Mouse (Mus musculus) heart, embryonic 16.5 days (tissue): Measurements from ENCODE around the gene Ccdc97. TPM values are rescaled to one million over a fixed set of nuclear protein-coding genes. Genes with fewer than 3 reads are reported as not detected.

ENCODE experiments used
- ATAC-seq: fragments of 200-750 bp; cut with Nextera tagmentation; replicated peaks from 2 replicates; pipeline ENCODE4 v1.8.0; 2017; ENCODE audit warnings: moderate number of reproducible peaks; ENCODE audit not compliant: insufficient read depth, low FRiP score; ENCODE audit errors: extremely low read depth
- H3K27ac ChIP-seq: fragments of 300-500 bp; sonication (generic); 2 replicates; pipeline ENCODE4 v1.5.1; 2014; ENCODE audit warnings: mild to moderate bottlenecking, low read length, control low read depth, moderate library complexity
- H3K27me3 ChIP-seq: fragments of 300-500 bp; sonication (generic); 2 replicates; pipeline ENCODE4 v1.6.1; 2014; ENCODE audit warnings: low read length, mixed read lengths; ENCODE audit not compliant: control insufficient read depth, insufficient read depth
- H3K36me3 ChIP-seq: fragments of 300-500 bp; sonication (generic); 2 replicates; pipeline ENCODE4 v1.6.1; 2014; ENCODE audit not compliant: control insufficient read depth, insufficient read depth
- H3K4me1 ChIP-seq: fragments of 300-500 bp; sonication (generic); 2 replicates; pipeline ENCODE4 v1.6.1; 2014; ENCODE audit warnings: low read length, mixed read lengths; ENCODE audit not compliant: control insufficient read depth, insufficient read depth
- H3K4me2 ChIP-seq: fragments of 300-500 bp; sonication (generic); 2 replicates; pipeline ENCODE4 v1.6.1; 2014; ENCODE audit warnings: low read depth, mild to moderate bottlenecking, control low read depth, low read length
- H3K4me3 ChIP-seq: fragments of 300-500 bp; sonication (generic); 2 replicates; pipeline ENCODE4 v1.5.1; 2014; ENCODE audit warnings: mild to moderate bottlenecking, control low read depth, low read length
- H3K9ac ChIP-seq: fragments of 300-500 bp; sonication (generic); 2 replicates; pipeline ENCODE4 v1.6.1; 2014; ENCODE audit warnings: low read length, control low read depth
- H3K9me3 ChIP-seq: fragments of 300-500 bp; sonication (generic); replicated peaks from 2 replicates; pipeline ENCODE4 v1.6.1; 2016; ENCODE audit warnings: low read length; ENCODE audit not compliant: control insufficient read depth
- WGBS: fragments of 180-500 bp; shearing (Covaris S2); extraction: QIAGEN DNeasy Blood & Tissue Kit; methylation state at CpG from one replicate; pipeline ENCODE4 v1.1.7; 2014; 5-methylcytosine and 5-hydroxymethylcytosine counted together
- polyA plus RNA-seq: library from polyadenylated mRNA; unstranded; fragments of >200 nt; fragmentation: Nextera tagmentation; extraction: Ambion mirVana; gene quantifications from 2 replicates; pipeline ENCODE4 v1.2.1, GENCODE M21; 2015

Ccdc97 gene
- polyA plus RNA-seq, 1 experiment from 2014 or later: 23.0 TPM

DNA sequence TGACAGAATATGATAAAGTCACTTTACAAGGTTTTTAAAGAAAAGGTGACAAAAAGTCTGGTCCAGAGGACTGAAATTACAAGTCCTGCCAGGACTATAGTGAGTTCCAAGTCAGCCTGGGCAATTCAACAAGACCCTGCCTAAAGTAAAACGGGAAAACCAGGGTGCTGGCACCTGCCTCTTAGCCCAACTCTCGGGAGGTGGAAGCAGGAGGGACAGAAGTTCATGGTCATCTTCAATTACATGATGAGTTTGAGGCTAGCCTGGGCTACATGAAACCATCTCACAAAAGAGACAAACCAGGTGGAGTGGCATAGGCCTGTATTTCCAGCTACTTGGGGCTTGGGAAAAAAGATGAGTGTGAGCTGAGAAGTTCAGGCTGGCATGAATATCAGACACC is 47.2 kb downstream of the Ccdc97 start:
- H3K27me3 ChIP-seq: peaks cover 22% of the 10 kb centered on the region
- WGBS: 40% methylated on average over 2 of the region's 2 CpGs
- H3K9me3 ChIP-seq: no peaks in the 10 kb centered on the region
- H3K36me3 ChIP-seq: peaks cover 5% of the 10 kb centered on the region
- ATAC-seq: no peak
- peaks cover 23% of the 10 kb centered on the region for H3K4me1 ChIP-seq
- no peak overlapping the region for H3K27ac ChIP-seq
- H3K4me3 ChIP-seq: no peak overlapping the region
- H3K4me2 ChIP-seq: no peak overlapping the region
- H3K9ac ChIP-seq: no peak overlapping the region

GRCm38 (mm10) chr7:25670096-25670495 is 48.8 kb downstream of the Ccdc97 start:
- H3K27ac ChIP-seq: no peak overlapping the region
- no peaks in the 10 kb centered on the region for H3K9me3 ChIP-seq
- H3K9ac ChIP-seq: no peak overlapping the region
- H3K36me3 ChIP-seq: peaks cover 9% of the 10 kb centered on the region
- H3K4me1 ChIP-seq: peaks cover 11% of the 10 kb centered on the region
- H3K4me3 ChIP-seq: no peak overlapping the region
- H3K4me2 ChIP-seq: no peak overlapping the region
- 80% methylated on average over 4 of the region's 4 CpGs for WGBS
- H3K27me3 ChIP-seq: peaks cover 17% of the 10 kb centered on the region
- ATAC-seq: no peak

DNA sequence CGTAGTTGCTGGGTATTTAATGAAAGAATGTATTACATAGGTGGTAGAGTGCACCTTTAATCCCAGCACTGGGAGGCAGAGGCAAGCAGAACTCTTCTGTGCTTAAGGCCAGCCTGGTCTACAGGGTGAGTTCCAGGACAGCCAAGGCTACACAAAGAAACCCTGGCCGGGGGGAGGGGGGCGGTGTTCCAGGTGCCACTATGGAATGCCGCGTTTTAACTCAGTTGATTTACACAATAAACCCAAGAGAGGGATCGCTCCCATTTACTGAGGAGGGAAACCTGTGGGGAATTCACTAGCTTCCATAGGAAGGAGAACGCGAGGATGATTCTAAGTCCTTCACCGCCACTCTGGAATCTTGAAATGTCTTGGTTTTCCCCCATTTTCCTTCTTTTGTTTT is 49.3 kb downstream of the Ccdc97 start:
- ATAC-seq: no peak

DNA sequence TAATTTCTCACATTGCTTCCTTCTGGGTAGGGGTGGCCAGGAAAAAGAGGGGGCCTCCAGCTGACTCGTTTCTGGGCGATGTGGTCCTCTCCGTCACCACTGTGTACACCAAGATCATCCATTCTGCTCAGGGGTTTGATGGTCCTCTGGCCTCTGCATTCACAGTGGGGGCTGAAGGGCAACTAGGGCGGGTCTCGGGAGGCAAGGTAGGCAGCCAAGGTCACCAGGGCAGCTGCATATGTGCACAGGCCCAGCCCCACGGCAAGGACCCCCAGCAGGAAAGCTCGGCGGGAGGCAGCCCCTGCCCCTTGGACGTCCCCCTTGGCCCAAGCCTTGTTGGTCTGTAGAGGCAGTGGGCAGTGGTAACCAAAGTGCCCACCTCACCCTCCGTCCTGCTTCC is 49.7 kb downstream of the Ccdc97 start:
- Histone ChIP-seq H3K4me3 (no peak overlapping the region), H3K9ac (no peak overlapping the region), H3K4me2 (no peak overlapping the region), H3K4me1 (0 out of 2 replicates have a peak, but pooled peaks cover 6% of the 10 kb centered on the region), H3K36me3 (peaks cover 11% of the 10 kb centered on the region), H3K27me3 (peaks cover 9% of the 10 kb centered on the region; the same call in 1 of the 2 replicates), H3K9me3 (no peaks in the 10 kb centered on the region), H3K27ac (no peak overlapping the region)
- no peak for ATAC-seq
- WGBS: 85% methylated on average over 10 of the region's 10 CpGs

More for the DNA sequence above, 49.3 kb downstream of the Ccdc97 start:
- Histone ChIP-seq H3K9ac (no peak overlapping the region), H3K4me2 (no peak overlapping the region), H3K27ac (no peak overlapping the region), H3K4me3 (no peak overlapping the region), H3K36me3 (peaks cover 9% of the 10 kb centered on the region), H3K4me1 (peaks cover 6% of the 10 kb centered on the region; the same call in 1 of the 2 replicates), H3K9me3 (no peaks in the 10 kb centered on the region), H3K27me3 (peaks cover 12% of the 10 kb centered on the region)
- WGBS: 79% methylated on average over 9 of the region's 9 CpGs

DNA sequence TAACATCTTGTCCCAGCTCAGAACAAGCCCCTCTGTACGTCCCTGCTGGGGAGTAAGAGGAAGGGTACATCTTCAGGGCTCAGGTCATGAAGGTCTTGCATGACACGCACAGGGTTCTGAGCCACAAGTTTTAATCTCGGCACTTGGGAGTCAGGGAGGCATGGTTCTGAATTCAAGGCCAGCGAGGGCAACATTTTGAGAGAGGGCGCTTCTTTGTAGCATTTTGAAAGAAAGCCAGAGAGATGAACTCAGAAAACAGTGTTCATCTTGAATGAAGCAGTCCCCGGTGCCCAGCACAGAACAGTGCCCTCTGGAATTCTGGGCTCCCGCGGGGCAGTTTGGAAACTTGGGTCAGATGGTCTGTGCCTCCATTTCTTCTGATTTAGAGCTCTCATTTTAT is 52.5 kb downstream of the Ccdc97 start:
- H3K9me3 ChIP-seq: no peaks in the 10 kb centered on the region
- ATAC-seq: no peak
- H3K9ac ChIP-seq: no peak overlapping the region
- H3K4me1 ChIP-seq: 0 out of 2 replicates have a peak, but pooled peaks cover 3% of the 10 kb centered on the region
- peaks cover 11% of the 10 kb centered on the region for H3K36me3 ChIP-seq
- H3K27ac ChIP-seq: no peak overlapping the region
- H3K4me2 ChIP-seq: no peak overlapping the region
- no peak overlapping the region for H3K4me3 ChIP-seq
- H3K27me3 ChIP-seq: no peaks in the 10 kb centered on the region
- 93% methylated on average over 8 of the region's 8 CpGs for WGBS

Other genes starting within 250 kb of the Ccdc97 start
- 3.8 and 4.8 TPM in 2 replicates for gene Ceacam1, start 241.5 kb downstream of the Ccdc97 start, polyA plus RNA-seq
- not detected in 2 replicates for gene Ceacam2, start 179.2 kb downstream of the Ccdc97 start, polyA plus RNA-seq
- gene Erich4, start 103.2 kb downstream of the Ccdc97 start, polyA plus RNA-seq: 0.21 TPM in 1 of 2 replicates, not detected in the other
- gene Dmac2, start 99.7 kb downstream of the Ccdc97 start, polyA plus RNA-seq: 58.6 and 63.6 TPM in 2 replicates
- 9.0 and 9.1 TPM in 2 replicates for gene B3gnt8, start 92.4 kb downstream of the Ccdc97 start, polyA plus RNA-seq
- gene Bckdha, start 60.1 kb downstream of the Ccdc97 start, polyA plus RNA-seq: 72.1 and 74.4 TPM in 2 replicates
- 42.5 and 44.6 TPM in 2 replicates for gene Exosc5, start 59.9 kb downstream of the Ccdc97 start, polyA plus RNA-seq
- gene Tmem91, start 43.9 kb downstream of the Ccdc97 start, polyA plus RNA-seq: 2.1 and 2.2 TPM in 2 replicates
- gene B9d2, start 38.3 kb downstream of the Ccdc97 start, polyA plus RNA-seq: 30.3 and 32.0 TPM in 2 replicates
- 3.6 and 3.8 TPM in 2 replicates for gene Tgfb1, start 32.1 kb downstream of the Ccdc97 start, polyA plus RNA-seq
- gene Hnrnpul1, start 35.7 kb upstream of the Ccdc97 start, polyA plus RNA-seq: 32.3 and 34.4 TPM in 2 replicates
- 44.5 and 45.1 TPM in 2 replicates for gene Axl, start 69.6 kb upstream of the Ccdc97 start, polyA plus RNA-seq
- 5.4 and 5.8 TPM in 2 replicates for gene Cyp2s1, start 97.8 kb upstream of the Ccdc97 start, polyA plus RNA-seq
- 0.12 TPM in 1 of 2 replicates, not detected in the other for gene Cyp2b10, start 178.5 kb upstream of the Ccdc97 start, polyA plus RNA-seq